Mouse (Mus musculus): Measurements from ENCODE around the gene Zdhhc14. TPM values are rescaled to one million over a fixed set of nuclear protein-coding genes. Genes with fewer than 3 reads are reported as not detected.

Zdhhc14 gene
- polyA plus RNA-seq, 2 experiments, result 2.6 to 5.8 TPM

GRCm38 (mm10) chr17:5595068-5595467 is 102.7 kb downstream of the Zdhhc14 start:
- H3K27me3 ChIP-seq (ENCODE audit: control insufficient read depth, insufficient read depth, low read length), result no peaks in the 10 kb centered on the region
- H3K9ac ChIP-seq (replicated peaks), result no peak overlapping the region
- no peak for TF ChIP-seq EP300 (IDR thresholded peaks at IDR 0.05; ENCODE audit: low read depth)
- no peak for TF ChIP-seq CTCF (IDR thresholded peaks at IDR 0.05; ENCODE audit: low read depth)
- no peak overlapping the region for H3K4me3 ChIP-seq (ENCODE audit: insufficient read depth in 1 of 2, low read depth in 2 of 2, low read length in 2 of 2)
- no peak for ATAC-seq (ENCODE audit: insufficient read depth)
- no peak for DNase-seq (ENCODE audit: low read depth in 3 of 3, low spot score in 3 of 3)
- H3K27ac ChIP-seq, result no peak overlapping the region
- H3K36me3 ChIP-seq (replicated peaks; ENCODE audit: control insufficient read depth, insufficient read depth, low read depth), result no peaks in the 10 kb centered on the region
- H3K9me3 ChIP-seq (ENCODE audit: control insufficient read depth, low read length), result no peaks in the 10 kb centered on the region
- H3K4me2 ChIP-seq (ENCODE audit: low read depth), result no peak overlapping the region
- H3K4me1 ChIP-seq (replicated peaks; ENCODE audit: control insufficient read depth in 2 of 2, insufficient read depth in 2 of 2, low read length in 1 of 2), result peaks cover 0 to 2% of the 10 kb centered on the region in 2 experiments; a peak in 2 of 4 replicates
- 86% methylated on average over 5 of the region's 5 CpGs for WGBS (ENCODE audit: insufficient replicate concordance)

- H3K4me2 ChIP-seq (ENCODE audit: low read depth), result no peak overlapping the region
- no peak overlapping the region for H3K4me3 ChIP-seq (ENCODE audit: insufficient read depth in 1 of 2, low read depth in 2 of 2, low read length in 2 of 2)
- TF ChIP-seq EP300 (IDR thresholded peaks at IDR 0.05; ENCODE audit: low read depth) (no peak), CTCF (IDR thresholded peaks at IDR 0.05; ENCODE audit: low read depth) (no peak)
- H3K27ac ChIP-seq, result no peak overlapping the region
- no peaks in the 10 kb centered on the region for H3K27me3 ChIP-seq (ENCODE audit: control insufficient read depth, insufficient read depth, low read length)
- 13% methylated on average over 3 of the region's 3 CpGs for WGBS (ENCODE audit: insufficient replicate concordance)
- peaks cover 0 to 2% of the 10 kb centered on the region in 2 experiments; a peak in 2 of 4 replicates for H3K4me1 ChIP-seq (replicated peaks; ENCODE audit: control insufficient read depth in 2 of 2, insufficient read depth in 2 of 2, low read length in 1 of 2)
- no peaks in the 10 kb centered on the region for H3K36me3 ChIP-seq (replicated peaks; ENCODE audit: control insufficient read depth, insufficient read depth, low read depth)
- no peak overlapping the region for H3K9ac ChIP-seq (replicated peaks)
- ATAC-seq (ENCODE audit: insufficient read depth) (peak; percentile 37; the same call in 1 of the 2 replicates), DNase-seq (ENCODE audit: low read depth in 3 of 3, low spot score in 3 of 3) (no peak)
- H3K9me3 ChIP-seq (ENCODE audit: control insufficient read depth, low read length), result no peaks in the 10 kb centered on the region
Measured at GRCm38 (mm10) chr17:5596490-5596889, 104.1 kb downstream of the Zdhhc14 start.

- DNase-seq (ENCODE audit: low read depth in 3 of 3, low spot score in 3 of 3), result no peak
- ATAC-seq (ENCODE audit: insufficient read depth), result no peak
- Histone ChIP-seq H3K9ac (replicated peaks) (no peak overlapping the region), H3K27me3 (ENCODE audit: control insufficient read depth, insufficient read depth, low read length) (no peaks in the 10 kb centered on the region), H3K27ac (no peak overlapping the region), H3K4me1 (replicated peaks; ENCODE audit: control insufficient read depth in 2 of 2, insufficient read depth in 2 of 2, low read length in 1 of 2) (no peaks in the 10 kb centered on the region), H3K4me2 (ENCODE audit: low read depth) (no peak overlapping the region), H3K36me3 (replicated peaks; ENCODE audit: control insufficient read depth, insufficient read depth, low read depth) (no peaks in the 10 kb centered on the region), H3K4me3 (ENCODE audit: insufficient read depth in 1 of 2, low read depth in 2 of 2, low read length in 2 of 2) (no peak overlapping the region), H3K9me3 (ENCODE audit: control insufficient read depth, low read length) (no peaks in the 10 kb centered on the region)
- TF ChIP-seq CTCF (IDR thresholded peaks at IDR 0.05; ENCODE audit: low read depth) (no peak), EP300 (IDR thresholded peaks at IDR 0.05; ENCODE audit: low read depth) (no peak)
- WGBS (ENCODE audit: insufficient replicate concordance), result 75% methylated on average over 4 of the region's 4 CpGs
Measured at GRCm38 (mm10) chr17:5598999-5599398, 106.6 kb downstream of the Zdhhc14 start.

- 68% methylated on average over 8 of the region's 8 CpGs for WGBS (ENCODE audit: insufficient replicate concordance)
- Histone ChIP-seq H3K9me3 (ENCODE audit: control insufficient read depth, low read length) (no peaks in the 10 kb centered on the region), H3K4me2 (ENCODE audit: low read depth) (no peak overlapping the region), H3K27ac (no peak overlapping the region), H3K36me3 (replicated peaks; ENCODE audit: control insufficient read depth, insufficient read depth, low read depth) (no peaks in the 10 kb centered on the region), H3K27me3 (ENCODE audit: control insufficient read depth, insufficient read depth, low read length) (no peaks in the 10 kb centered on the region), H3K9ac (replicated peaks) (no peak overlapping the region), H3K4me3 (ENCODE audit: insufficient read depth in 1 of 2, low read depth in 2 of 2, low read length in 2 of 2) (no peak overlapping the region), H3K4me1 (replicated peaks; ENCODE audit: control insufficient read depth in 2 of 2, insufficient read depth in 2 of 2, low read length in 1 of 2) (no peaks in the 10 kb centered on the region)
- DNase-seq (ENCODE audit: low read depth in 3 of 3, low spot score in 3 of 3) (no peak), ATAC-seq (ENCODE audit: insufficient read depth) (no peak)
- no peak for TF ChIP-seq EP300 (IDR thresholded peaks at IDR 0.05; ENCODE audit: low read depth)
- TF ChIP-seq CTCF (IDR thresholded peaks at IDR 0.05; ENCODE audit: low read depth), result no peak
Measured at GRCm38 (mm10) chr17:5600505-5601027, 108.2 kb downstream of the Zdhhc14 start.

- Histone ChIP-seq H3K27me3 (ENCODE audit: control insufficient read depth, insufficient read depth, low read length) (no peaks in the 10 kb centered on the region), H3K4me3 (ENCODE audit: insufficient read depth in 1 of 2, low read depth in 2 of 2, low read length in 2 of 2) (no peak overlapping the region), H3K4me1 (replicated peaks; ENCODE audit: control insufficient read depth in 2 of 2, insufficient read depth in 2 of 2, low read length in 1 of 2) (no peaks in the 10 kb centered on the region), H3K36me3 (replicated peaks; ENCODE audit: control insufficient read depth, insufficient read depth, low read depth) (no peaks in the 10 kb centered on the region), H3K9ac (replicated peaks) (no peak overlapping the region), H3K4me2 (ENCODE audit: low read depth) (no peak overlapping the region), H3K27ac (no peak overlapping the region), H3K9me3 (ENCODE audit: control insufficient read depth, low read length) (no peaks in the 10 kb centered on the region)
- WGBS (ENCODE audit: insufficient replicate concordance), result 43% methylated on average over 6 of the region's 6 CpGs
- TF ChIP-seq EP300 (IDR thresholded peaks at IDR 0.05; ENCODE audit: low read depth) (no peak), CTCF (IDR thresholded peaks at IDR 0.05; ENCODE audit: low read depth) (no peak)
- ATAC-seq (ENCODE audit: insufficient read depth) (no peak), DNase-seq (ENCODE audit: low read depth in 3 of 3, low spot score in 3 of 3) (no peak)
Measured at GRCm38 (mm10) chr17:5601953-5602352, 109.6 kb downstream of the Zdhhc14 start.
